Mouse (Mus musculus) hematopoietic stem cell, adult 5-6 weeks (primary cell): ENCODE measurements around the gene Nfya. TPM values are rescaled to one million over a fixed set of nuclear protein-coding genes. Genes with fewer than 3 reads are reported as not detected.

Source experiments
- ATAC-seq, 2 experiments: fragments of 125-278 bp in 1 of 2; replicated peaks in 1 of 2; 2 replicates each; pipeline ENCODE4 v1.8.0; 2016 to 2017; ENCODE audit warnings: inconsistent platforms in 2 of 2, mild to moderate bottlenecking in 2 of 2, moderate number of reproducible peaks in 2 of 2, low read depth in 1 of 2, moderate TSS enrichment in 1 of 2; ENCODE audit not compliant: low FRiP score in 2 of 2, poor library complexity in 2 of 2, severe bottlenecking in 2 of 2, insufficient read depth in 1 of 2, low TSS enrichment in 1 of 2
- total RNA-seq: library from RNA; stranded (forward); fragments of 172-1452, 232-1000 nt; gene quantifications from 2 replicates; pipeline ENCODE4 v1.2.3, GENCODE M21; 2017

Gene Nfya
- total RNA-seq, 1 experiment from 2014 or later: 47.1 TPM

DNA sequence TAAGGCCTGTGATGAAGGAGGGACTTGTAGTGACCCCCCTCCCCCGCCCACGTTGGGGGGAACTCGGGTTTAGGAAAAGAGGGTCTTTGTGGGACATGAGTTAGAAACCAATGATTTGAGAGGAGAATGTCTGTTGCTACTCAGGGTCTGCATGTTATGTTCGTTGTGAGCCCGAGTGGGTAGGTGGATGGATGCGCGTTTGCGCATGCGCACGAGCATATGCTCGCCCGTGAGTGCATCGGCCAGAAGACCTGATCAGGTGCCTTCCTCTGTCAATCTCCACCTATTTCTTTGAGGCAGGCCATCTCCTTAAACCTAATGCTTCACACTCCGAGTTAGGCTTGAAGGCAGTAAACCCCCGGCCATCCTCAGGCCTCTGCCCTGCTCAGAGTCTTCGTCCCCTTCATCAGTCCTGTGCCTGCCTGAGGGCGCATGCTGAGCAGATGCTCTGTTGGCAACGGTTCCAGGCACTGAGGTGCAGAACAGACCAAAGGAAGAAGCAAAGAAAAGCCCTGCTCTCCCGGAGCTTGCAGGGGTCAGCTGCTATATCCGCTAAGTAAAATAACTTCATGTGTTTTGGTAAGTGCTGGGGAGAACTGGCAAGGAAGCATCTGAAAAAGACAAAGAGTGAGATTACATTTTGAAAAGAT lies 23.4 kb upstream of the Nfya start:
- no peak for ATAC-seq

DNA sequence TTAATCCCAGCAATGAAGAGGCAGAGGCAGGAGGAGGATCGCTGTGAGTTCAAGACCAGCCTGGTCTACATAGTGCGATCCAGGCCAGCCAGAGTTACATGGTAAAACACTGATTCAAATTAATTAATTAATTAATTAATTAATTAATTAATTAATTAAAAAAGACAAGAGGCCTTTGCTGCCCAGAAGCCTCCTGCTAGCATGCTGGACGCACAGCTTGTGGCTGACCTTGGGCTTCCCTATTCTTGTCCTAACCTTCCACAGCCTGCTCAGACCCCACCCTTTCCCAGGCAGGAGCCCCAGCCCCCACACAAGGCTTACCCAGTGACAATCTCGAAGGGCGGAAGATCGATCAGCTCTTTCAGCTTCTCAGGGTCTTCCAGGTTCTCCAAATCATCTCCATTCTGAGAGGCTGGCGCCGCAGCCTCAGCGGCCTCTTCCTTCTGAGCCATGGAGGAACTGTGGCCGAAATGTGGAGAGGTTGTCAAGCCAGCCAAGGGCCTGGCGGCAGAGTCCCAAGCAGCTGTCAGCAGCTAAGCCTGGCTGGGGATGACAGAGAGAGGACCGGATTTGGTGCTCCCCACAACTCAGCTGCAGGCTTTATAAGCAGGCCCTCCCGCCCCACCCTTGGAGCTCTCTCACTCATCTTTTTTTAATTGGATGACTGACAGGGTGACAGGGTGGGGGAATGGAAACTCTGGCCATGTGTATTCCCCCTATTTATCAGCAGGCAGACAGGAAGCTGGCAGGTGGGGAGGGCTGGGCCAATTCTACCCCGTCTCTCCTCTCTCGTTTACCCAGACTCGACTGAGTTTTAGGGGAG lies 22.7 kb upstream of the Nfya start, which contains the start of gene Apobec2:
Apobec2 (minus strand) TSS at position 773 of the 823 bp plus-strand sequence.
- no peak for ATAC-seq

DNA sequence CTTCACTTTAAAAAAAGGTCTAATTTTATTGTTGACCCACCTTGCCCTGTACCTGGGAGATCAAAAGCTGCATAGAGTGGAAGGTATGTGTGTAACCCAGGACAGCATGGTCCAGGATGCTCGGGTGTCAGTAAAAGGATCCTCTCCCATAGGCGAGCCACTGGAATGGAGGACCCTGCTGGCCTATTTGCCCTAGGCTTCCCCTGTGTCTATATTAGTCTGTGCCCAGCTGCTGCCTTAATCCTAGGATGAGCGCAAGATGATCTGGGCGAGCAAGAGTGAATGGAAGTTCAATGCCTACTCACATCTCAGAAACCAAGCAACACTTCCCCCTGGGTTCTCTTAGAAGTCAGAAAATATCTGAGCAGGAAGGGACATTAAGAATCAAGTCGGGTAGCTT lies 21.3 kb upstream of the Nfya start:
- no peak for ATAC-seq

DNA sequence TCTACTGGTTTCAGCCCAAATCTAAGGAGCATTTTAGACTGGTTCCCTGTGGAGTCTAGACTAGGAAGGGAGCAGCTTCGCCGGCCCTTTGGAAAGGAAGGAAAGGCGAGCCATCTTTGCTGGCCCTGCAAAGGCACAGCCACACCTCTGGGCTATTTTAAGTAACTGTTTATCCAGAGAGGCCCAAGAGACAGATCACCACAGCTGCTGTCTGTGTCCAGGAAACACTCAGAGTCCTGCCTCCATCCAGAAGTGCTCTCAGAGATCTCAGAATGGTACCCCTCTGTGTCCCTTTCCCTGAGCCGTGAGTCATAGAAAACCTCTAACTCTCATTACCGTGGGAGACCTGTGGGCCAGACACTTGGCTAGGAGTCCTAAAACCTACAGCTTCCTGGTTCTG lies 20.7 kb upstream of the Nfya start:
- ATAC-seq: no peak

DNA sequence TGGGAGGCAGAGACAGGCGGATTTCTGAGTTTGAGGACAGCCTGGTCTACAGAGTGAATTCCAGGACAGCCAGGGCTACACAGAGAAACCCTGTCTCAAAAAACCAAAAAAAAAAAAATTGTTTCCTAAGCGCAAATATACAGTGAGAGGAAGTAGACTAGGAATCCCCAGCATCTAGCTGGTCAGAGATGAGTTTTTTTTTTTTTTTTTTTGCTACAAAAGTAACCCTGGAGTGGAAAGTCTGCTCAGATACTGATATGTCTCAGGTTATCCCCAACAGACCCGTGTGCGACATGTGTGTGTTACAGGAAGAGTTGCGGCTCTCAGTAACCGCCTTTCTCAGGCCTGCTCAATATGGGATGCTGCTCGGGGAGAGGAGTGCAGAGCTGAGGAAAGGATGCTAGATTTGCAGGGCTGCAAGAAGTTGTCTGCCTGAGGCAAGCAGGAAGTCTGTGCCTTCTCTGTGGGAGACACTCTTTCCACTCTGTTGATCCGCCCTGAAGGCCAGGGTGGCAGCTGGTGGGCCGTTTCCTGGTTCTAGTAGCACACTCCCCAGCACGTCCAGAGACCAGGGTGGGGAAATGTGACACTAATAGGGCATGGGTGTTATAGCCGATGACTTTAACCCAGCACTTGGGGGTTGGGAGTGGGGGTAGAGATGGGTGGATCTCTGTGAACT lies 18.3 kb upstream of the Nfya start:
- peak; percentile 18 to 36; a peak in 2 of 4 replicates for ATAC-seq

DNA sequence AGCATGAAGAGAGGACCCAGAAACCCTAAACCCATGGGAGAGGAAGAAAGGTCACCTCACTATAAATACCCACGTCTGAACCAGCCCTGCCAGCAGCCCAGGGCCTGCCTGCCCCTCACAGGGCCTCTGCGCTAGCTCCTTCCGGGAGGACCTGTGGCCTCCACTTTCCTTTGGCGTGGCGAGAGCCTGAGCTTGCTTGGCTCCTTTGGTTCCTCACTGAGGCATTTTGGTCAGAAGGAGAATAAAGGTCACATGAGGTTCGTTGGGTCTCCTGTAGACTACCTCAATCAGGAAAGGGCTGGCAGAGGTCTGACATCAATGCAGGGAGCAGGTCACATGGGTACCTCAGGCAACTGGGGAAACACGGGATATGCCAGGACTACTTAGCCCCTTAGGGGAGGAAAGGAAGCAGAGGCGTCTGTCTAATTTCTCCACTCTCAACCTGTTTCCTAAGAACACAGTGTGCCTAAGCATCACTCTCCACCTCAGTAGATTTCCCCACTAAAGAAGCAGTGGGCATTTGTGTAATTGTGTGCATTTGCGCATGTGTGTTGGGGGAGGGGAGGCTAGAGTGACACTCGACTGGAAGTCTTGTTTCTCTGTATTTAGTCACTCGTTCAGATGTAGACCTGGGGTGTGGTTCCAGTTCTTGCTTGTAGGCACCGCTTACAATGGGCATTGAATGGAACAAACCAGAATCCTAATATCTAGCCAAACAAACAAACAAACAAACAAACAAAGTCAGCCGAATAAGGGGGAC lies 17.5 kb upstream of the Nfya start:
- peak; percentile 14 to 25; a peak in 3 of 4 replicates for ATAC-seq

DNA sequence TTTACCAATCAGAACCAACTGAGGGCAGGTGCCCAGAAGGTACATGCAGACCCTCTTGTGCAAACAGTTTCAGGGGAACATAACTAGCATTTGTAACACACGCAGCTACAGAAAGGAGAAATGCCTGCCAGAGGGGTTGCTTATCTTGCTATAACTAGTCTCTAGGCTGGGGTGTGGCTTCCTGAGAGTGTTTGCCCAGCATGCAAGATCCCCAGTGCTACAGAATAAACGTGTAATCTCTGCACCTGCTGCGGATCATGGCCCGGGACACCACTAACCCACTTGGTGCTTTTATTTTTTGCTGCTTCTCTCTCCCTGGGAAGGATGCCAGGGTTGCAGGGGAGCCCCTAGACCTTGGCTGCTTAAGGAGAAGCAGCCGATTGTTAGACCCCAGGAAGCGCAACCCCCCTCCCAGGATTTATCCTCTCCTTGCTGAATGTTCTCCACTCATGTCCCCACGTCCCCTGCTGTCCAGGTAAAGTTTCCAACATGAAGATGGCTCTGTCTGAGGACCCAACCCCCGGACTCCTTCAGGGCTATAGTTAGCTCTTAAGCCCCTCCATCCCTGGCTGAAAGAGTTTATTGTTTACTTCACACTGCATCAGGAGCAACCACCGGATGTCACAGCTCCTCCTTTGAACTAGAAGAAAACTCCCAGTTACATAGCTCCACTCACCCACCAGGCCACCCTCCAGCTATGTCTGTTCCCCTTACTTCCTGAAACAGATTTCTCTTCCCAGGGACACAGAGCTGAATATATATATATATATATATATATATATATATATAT lies 16.3 kb upstream of the Nfya start:
- peak; percentile 58 to 66; a peak in 3 of 4 replicates for ATAC-seq

DNA sequence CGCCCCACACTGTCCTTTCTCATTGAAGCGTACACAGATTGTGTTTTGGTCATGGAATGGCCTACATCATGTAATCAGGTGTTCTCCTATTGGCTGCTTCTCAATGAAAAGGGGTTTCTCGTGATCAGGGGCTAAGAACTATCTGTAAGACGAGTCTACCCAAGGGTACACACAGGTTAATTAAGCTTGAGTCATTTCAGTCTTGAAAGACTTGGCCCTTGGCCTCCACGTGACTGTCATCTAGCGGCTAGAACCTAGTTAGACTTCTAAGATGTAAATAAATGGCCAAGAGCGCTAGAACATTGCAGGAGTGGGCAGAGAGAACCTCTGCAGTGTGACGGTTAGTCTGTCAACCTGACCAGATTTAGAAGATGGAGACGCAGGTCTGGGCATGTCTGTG lies 14.5 kb upstream of the Nfya start:
- ATAC-seq: no peak

DNA sequence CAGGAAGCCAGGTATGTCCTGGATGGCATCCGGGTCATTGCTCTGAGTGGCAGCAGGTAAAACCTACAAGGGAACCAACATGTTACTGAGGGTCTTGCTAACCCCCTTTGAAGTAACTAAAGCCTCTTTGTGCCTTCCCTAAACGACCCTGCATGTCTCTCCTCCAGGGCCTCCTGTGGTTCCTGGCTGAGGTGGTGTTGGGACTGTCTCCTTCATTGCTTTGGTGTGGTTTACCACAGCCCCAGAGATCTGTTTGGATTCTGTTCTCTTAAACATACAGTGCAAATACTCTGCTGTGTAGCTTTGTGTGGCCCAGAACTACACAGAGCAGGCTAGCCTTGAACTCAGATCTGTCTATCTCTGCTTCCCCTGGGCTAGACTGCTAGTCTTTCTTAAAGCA lies 9.9 kb upstream of the Nfya start:
- ATAC-seq: no peak

DNA sequence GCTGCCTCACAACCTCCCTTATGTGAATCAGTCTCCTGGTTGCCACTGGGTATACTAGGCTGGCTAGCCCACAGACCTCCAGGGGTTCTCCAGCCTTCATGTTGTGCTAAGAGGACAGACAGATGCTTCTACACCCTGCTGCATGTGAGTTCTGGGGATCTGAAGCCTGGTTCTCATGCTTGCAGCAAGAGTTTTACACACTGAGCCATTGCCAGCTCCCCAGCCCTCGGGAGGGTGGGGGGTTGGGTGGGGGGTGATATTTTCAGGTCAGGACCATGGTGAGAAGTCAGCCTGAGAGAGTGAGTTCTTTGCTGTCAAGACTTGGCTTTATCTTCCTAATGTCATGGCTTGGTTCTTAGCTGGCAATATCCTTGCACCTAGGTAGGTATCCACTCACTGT lies 9.1 kb upstream of the Nfya start:
- ATAC-seq: no peak

DNA sequence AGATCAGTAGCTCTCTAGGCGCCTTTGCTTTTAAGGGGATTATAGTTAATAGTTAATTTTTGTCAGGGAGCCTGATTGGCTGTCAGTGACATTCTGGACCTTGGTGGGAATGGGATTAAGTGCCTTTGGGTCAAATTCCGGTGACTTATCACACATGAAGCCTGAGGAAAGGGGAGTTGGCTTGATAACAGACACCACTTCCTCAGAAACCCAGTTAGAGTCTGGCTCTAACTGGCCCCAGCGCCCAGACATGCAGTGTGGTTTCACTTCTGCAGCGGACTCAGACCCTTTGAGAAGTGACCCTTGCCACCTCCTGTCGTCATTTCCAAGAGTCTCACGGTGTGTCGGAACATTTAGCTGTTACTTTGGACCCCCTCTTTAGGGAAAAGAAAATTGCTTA lies 8.5 kb upstream of the Nfya start:
- peak; percentile 58 to 75 for ATAC-seq

DNA sequence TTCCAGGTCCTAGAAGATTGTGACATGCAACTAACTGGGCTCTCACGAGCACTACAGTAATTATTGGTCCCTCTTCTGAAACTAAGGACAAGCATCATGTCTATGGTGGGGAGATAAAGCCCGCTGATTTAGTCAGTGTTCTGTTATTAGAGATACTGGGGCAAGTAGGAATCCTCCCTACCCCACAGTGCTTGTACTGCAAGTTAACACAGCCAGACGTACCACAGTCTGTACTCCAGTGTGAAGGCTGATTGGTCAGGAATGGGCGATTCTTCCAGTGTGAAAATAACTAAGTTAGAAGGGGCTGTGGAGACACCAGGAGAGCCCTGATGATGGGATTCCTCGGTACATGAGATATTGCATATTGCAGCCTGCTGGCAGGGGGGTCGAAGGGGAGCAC lies 7.8 kb upstream of the Nfya start:
- ATAC-seq: no peak

DNA sequence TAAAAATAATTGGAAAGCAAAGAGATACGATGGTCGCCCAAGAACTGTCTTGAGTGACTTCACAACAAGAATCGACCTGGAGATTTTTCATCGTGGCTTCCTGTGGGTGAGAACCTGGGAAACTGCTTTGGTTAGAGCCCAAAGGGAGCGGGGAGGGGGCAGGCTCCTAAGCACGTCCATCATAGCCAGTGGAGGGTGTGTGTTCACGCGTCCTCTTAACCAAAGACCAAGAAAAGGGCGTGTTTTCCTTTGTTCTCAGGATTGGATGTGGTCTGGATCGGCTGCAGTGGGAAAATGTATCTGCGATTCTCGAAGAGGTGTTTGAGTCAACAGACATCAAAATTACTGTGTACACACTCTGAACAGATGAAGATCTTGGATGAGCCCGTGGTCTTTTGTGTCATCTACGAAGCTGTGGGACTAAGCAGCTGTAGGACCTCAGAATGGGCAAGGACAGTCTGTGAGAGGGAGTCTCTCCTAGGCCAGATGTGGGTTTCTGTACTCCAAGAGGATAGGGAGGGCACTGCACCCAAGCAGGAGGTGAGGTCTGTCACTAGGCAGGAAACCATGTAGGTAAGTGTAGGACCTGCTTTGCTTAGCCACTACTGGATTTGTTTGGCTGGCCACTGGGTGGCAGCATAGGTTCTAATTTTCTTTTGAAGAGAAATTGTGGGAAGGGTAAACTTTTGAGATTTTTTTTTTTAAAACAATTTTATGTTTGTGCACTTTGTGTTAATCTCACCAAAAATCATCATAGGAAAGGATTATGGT lies 6.9 kb upstream of the Nfya start:
- ATAC-seq: peak; percentile 72 to 75

DNA sequence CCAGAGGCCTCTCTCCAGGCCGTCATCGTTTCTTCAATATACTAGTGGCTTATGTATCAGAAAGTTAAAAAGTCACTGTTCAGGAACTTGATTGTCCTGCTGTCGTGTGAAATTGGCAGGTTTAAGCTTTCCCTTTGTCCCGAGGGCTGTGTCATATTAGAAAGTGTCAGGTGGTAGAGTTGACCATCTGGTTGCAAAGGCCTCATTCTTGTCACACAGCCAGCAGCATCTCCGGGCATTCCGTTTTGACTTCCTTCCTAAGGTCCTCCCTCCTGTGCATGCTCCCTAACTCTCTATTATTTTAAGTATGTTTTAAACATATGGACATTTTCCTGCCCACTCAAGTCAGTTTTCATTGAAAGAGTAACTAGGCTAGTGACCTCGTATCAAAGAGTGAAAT lies 6.3 kb upstream of the Nfya start:
- no peak for ATAC-seq

DNA sequence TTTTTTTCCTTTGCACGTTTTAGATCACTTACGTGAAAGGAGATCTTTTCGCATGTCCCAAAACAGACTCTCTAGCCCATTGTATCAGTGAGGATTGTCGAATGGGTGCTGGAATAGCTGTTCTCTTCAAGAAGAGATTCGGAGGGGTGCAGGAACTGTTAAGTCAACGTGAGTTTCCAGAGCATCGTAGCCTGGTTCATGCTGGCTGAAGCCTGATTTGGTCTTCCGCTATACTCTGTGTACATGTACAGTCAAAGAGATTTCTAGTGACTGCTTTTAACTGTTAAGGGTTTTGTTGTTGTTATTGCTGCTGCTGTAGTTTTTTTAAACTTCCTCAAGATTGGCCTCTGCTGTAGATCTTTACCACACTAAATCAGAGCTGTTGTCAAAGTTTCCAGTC lies 1.5 kb upstream of the Nfya start:
- no peak for ATAC-seq

DNA sequence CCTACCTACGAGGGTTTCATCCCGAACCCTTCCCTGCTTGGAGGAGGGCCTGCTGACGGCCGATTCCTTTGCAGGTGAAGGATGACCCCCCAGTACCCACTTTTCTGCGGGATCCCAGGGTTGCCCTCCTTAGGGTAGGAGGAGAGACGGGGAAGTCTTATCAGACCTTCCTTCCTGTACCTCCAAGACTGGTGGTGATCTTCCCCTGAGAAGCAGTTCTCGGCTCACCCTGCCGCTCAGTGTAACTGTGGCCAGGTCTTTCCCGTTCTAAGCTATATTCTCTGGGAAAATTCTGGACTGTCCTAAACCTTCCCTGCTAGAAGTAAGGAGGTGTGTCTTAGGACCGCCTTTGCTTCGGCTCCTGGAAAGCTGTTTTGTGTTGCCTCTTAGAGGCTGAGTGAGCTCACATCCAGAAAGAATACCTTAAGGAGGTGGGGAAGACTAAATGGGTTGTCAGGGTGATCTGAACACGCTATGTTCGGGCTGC lies 636 bp upstream of the Nfya start:
- ATAC-seq: peak in 1 of 2 experiments; percentile 9; a peak in 2 of 4 replicates
